Mouse (Mus musculus) midbrain, postnatal 0 days (tissue): ENCODE measurements around the gene Cdk10. TPM values are rescaled to one million over a fixed set of nuclear protein-coding genes. Genes with fewer than 3 reads are reported as not detected.
"Not testable (repeated sequence)": the region's sequence is repeated elsewhere in the genome, so short reads cannot be mapped to it uniquely, and the experiment has no call there.

Source experiments
- ATAC-seq: fragments of 200-750 bp; cut with Nextera tagmentation; 2 replicates; pipeline ENCODE4 v1.8.0; 2017; ENCODE audit warnings: moderate number of reproducible peaks, mild to moderate bottlenecking, moderate TSS enrichment, moderate library complexity; ENCODE audit not compliant: low FRiP score
- DNase-seq: peaks from one replicate; pipeline ENCODE4 v3.0.0-alpha.2; 2015; ENCODE audit warnings: low spot score
- H3K27ac ChIP-seq: fragments of 300-500 bp; sonication (generic); 2 replicates; pipeline ENCODE4 v1.5.1; 2014; ENCODE audit warnings: low read depth, mild to moderate bottlenecking, low read length, mixed read lengths
- H3K27me3 ChIP-seq: fragments of 300-500 bp; sonication (generic); 2 replicates; pipeline ENCODE4 v1.6.1; 2014; ENCODE audit warnings: low read length, control low read depth, mixed read lengths; ENCODE audit not compliant: insufficient read depth
- H3K36me3 ChIP-seq: fragments of 300-500 bp; sonication (generic); 2 replicates; pipeline ENCODE4 v1.6.1; 2014; ENCODE audit warnings: low read length, control low read depth, mixed read lengths; ENCODE audit not compliant: insufficient read depth
- H3K4me1 ChIP-seq: fragments of 300-500 bp; sonication (generic); 2 replicates; pipeline ENCODE4 v1.6.1; 2014; ENCODE audit warnings: mild to moderate bottlenecking, control low read depth, antibody characterized with exemption, low read length, mixed read lengths; ENCODE audit not compliant: insufficient read depth
- H3K4me2 ChIP-seq: fragments of 300-500 bp; sonication (generic); 2 replicates; pipeline ENCODE4 v1.6.1; 2014; ENCODE audit warnings: low read depth, mild to moderate bottlenecking, low read length, mixed read lengths; ENCODE audit not compliant: poor library complexity, severe bottlenecking
- H3K4me3 ChIP-seq: fragments of 300-500 bp; sonication (generic); 2 replicates; pipeline ENCODE4 v1.5.1; 2014; ENCODE audit warnings: low read depth, mild to moderate bottlenecking, low read length, moderate library complexity
- H3K9ac ChIP-seq: fragments of 300-500 bp; sonication (generic); replicated peaks from 2 replicates; pipeline ENCODE4 v1.6.1; 2014; ENCODE audit warnings: mild to moderate bottlenecking, low read length, moderate library complexity, mixed read lengths; ENCODE audit not compliant: poor library complexity, severe bottlenecking
- H3K9me3 ChIP-seq: fragments of 300-500 bp; sonication (generic); 2 replicates; pipeline ENCODE4 v1.6.1; 2016; ENCODE audit warnings: low read length, control low read depth
- CTCF ChIP-seq: IDR thresholded peaks from 2 replicates; pipeline ENCODE4 v1.5.1; 2016; ENCODE audit warnings: antibody characterized with exemption, mild to moderate bottlenecking
- WGBS: fragments of 180-500 bp; shearing (Covaris S2); extraction: QIAGEN DNeasy Blood & Tissue Kit; methylation state at CpG from one replicate; pipeline ENCODE4 v1.1.7; 2014; 5-methylcytosine and 5-hydroxymethylcytosine counted together
- polyA plus RNA-seq: library from polyadenylated mRNA; unstranded; fragments of >200 nt; fragmentation: Nextera tagmentation; extraction: Ambion mirVana; gene quantifications from 2 replicates; pipeline ENCODE4 v1.2.1, GENCODE M21; 2015
- total RNA-seq: library from RNA; depleted of rRNA; stranded (reverse); fragments of >200 nt; gene quantifications from 2 replicates; pipeline ENCODE4 v1.2.3, GENCODE M21; 2014

The Cdk10 gene
- total and polyA plus RNA-seq, 2 experiments from 2014 or later: 57.8 to 70.3 TPM

DNA sequence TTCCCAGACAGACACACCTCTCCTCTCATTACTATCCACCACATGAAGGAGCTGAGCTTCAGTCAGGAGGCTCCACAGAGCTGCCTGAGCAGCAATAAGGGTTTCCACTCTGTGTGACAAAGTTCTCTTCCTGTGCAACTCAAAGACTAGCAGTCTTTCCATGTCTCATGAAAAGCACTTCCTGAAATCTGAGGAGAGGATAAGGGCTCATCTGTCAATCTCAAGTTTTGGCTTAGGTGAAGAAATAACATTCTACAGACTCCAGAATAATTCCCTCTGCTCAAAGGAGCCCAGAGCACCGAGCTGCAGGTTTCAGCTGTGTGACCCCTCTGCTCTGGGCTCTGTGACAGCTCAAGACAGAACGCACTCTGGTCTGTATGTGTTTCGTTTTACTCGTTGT lies 28.3 kb downstream of the Cdk10 start:
- DNase-seq: no peak
- Histone ChIP-seq H3K9me3 (no peaks in the 10 kb centered on the region), H3K4me2 (peak overlapping the region; percentile 89), H3K9ac (peak overlapping the region; percentile 98), H3K27me3 (no peaks in the 10 kb centered on the region), H3K4me3 (peak overlapping the region; percentile 97), H3K4me1 (peaks cover 11% of the 10 kb centered on the region; the same call in 1 of the 2 replicates), H3K36me3 (peaks cover 45% of the 10 kb centered on the region), H3K27ac (no peak overlapping the region)
- ATAC-seq: no peak
- TF ChIP-seq CTCF: no peak
- WGBS: 63% methylated on average over 4 of the region's 4 CpGs

DNA sequence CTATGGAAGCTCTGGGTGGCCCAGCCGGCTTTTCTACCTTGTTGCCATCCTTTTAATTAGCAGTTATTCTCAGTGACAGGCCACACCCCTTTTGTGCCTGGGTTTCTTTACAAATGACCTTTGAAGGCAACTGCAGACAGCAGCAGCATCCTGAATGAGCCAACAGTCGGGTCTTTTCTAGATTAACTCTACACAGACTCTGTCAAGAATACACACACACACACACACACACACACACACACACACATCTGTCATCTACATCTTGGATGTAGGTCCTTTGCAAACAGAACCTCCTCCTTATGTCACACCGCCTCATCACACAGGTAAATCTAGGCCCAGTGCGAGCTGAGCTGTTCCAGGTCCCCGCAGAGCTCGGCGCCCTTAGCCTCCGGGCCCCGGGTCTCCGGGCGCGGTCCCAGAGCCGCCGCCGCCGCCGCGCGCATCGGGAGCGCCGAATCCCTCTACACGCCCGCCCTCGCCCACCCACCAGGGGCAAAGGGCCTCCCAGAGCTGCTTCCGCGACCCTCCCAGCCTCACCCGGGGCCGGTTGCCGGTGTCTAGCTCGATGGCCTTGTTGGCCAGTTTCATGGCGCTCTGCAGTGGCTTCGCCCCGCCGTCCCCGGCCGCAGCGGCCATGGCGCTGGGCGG lies 28.9 kb downstream of the Cdk10 start:
- Histone ChIP-seq H3K4me1 (peaks cover 11% of the 10 kb centered on the region; the same call in 1 of the 2 replicates), H3K4me2 (peak overlapping the region; percentile 89), H3K9ac (peak overlapping the region; percentile 98), H3K9me3 (no peaks in the 10 kb centered on the region), H3K27me3 (no peaks in the 10 kb centered on the region), H3K36me3 (peaks cover 45% of the 10 kb centered on the region), H3K4me3 (peak overlapping the region; percentile 97), H3K27ac (peak overlapping the region; percentile 90)
- no peak for TF ChIP-seq CTCF
- under 1% methylated on average over 33 of the region's 40 CpGs for WGBS
- DNase-seq (peak; percentile 32), ATAC-seq (peak; percentile 10; the same call in 1 of the 2 replicates)

DNA sequence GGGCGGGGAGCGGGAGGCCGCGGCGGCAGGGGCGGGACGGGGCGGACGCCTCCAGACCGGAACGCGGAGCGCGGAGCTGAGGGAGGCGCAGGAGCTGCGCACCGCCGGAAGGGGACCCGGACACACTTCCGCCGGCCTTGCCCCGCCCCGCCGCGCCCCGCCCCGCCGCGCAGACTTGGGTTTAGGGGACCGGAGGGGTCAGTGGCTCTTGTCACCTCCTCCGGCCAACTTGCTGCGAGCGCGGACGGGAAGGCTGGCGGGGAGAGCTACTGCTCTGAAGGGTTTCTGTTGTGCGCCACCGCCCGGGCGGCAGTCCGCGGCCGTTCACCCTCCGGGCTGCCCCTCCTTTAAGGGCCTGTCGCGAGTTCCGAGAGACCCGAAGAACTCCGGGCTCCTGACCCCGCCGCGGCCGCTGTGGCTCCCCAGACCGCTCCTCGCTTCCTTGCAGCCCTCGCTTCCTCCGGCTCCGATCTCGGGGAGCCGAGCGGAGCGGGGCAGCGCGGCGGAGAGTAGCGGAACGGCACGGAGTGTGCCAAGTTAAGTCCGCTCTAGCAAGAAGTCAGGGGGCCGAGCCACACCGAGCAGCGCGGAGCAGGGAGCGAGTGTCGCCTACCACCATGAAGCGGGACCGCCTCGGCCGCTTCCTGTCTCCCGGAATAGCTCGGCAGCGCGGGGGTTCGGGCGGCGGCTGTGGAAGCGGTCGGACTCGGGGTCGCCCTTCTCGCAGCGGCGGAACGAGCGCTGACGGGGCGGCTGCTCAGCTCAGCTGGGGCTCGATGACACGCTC lies 29.6 kb downstream of the Cdk10 start, which contains the start of the genes Zfp276 and Vps9d1:
Gene Zfp276 (plus strand): TSS at position 97 of the 787 bp plus-strand sequence.
Gene Vps9d1 (minus strand): TSS at position 250 of the 787 bp plus-strand sequence.
- ATAC-seq: peak; percentile 94

DNA sequence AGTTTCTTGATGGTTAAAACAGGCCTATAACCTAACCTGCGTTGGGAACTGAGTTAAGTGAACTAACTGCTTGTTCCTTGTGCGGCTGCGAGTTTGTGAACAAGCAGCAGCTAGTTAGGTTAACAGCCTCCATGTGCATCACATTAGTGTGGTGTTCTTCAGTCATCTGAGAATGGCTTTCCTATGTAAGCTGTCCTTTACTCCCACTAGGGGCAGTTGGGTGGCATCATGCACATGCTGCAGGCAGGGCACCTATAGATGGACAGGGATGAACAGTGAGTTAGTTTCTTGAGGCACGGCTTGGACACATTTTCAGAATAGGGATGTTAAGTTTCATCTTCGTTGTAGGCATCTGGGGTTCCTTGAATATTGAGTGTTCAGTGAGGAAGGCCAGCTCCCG lies 30.5 kb downstream of the Cdk10 start:
- H3K36me3 ChIP-seq: peaks cover 52% of the 10 kb centered on the region
- H3K9me3 ChIP-seq: no peaks in the 10 kb centered on the region
- ATAC-seq: no peak
- H3K27ac ChIP-seq: no peak overlapping the region
- H3K9ac ChIP-seq: peak overlapping the region; percentile 98
- DNase-seq: no peak
- 71% methylated on average over 6 of the region's 6 CpGs for WGBS
- peaks cover 11% of the 10 kb centered on the region; the same call in 1 of the 2 replicates for H3K4me1 ChIP-seq
- H3K4me3 ChIP-seq: peak overlapping the region; percentile 97
- peak; percentile 43 for TF ChIP-seq CTCF
- peak overlapping the region; percentile 89 for H3K4me2 ChIP-seq
- no peaks in the 10 kb centered on the region for H3K27me3 ChIP-seq

More for the DNA sequence above, 29.6 kb downstream of the Cdk10 start, which contains the start of the genes Zfp276 and Vps9d1:
- Histone ChIP-seq H3K9me3 (no peaks in the 10 kb centered on the region), H3K4me2 (peak within 1 kb of the TSS; percentile 89), H3K4me1 (peaks cover 11% of the 10 kb centered on the region; the same call in 1 of the 2 replicates), H3K4me3 (peak within 1 kb of the TSS; percentile 97), H3K9ac (peak within 1 kb of the TSS; percentile 98), H3K36me3 (peaks cover 45% of the 10 kb centered on the region), H3K27ac (peak within 1 kb of the TSS; percentile 90), H3K27me3 (no peaks in the 10 kb centered on the region)
- TF ChIP-seq CTCF: no peak
- peak; percentile 88 for DNase-seq
- under 1% methylated on average over 85 of the region's 99 CpGs for WGBS

DNA sequence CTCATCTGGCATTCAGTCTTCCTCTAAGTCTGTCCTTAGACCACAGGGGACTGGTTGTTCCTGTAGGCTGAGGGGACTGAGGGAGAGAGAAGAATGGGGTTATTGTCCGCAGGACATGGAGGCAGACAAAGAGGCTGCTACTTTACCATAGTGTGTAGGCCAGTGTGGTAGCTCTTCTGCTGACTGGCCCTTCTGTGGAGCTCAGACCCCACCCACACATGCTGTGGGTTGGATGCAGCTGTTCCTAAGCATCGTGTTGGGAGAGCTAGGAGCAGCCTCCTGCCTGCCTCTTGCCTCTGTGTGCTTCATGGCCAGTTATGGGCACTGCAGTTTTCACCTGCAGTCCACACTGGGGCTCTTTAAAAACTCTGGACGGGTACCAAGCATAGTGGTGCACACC lies 32.5 kb downstream of the Cdk10 start:
- no peak overlapping the region for H3K4me2 ChIP-seq
- H3K4me1 ChIP-seq: peaks cover 11% of the 10 kb centered on the region; the same call in 1 of the 2 replicates
- H3K27me3 ChIP-seq: no peaks in the 10 kb centered on the region
- 76% methylated on average over 3 of the region's 3 CpGs for WGBS
- no peaks in the 10 kb centered on the region for H3K9me3 ChIP-seq
- H3K27ac ChIP-seq: no peak overlapping the region
- peak; percentile 30 for DNase-seq
- TF ChIP-seq CTCF: no peak
- no peak for ATAC-seq
- peaks cover 51% of the 10 kb centered on the region for H3K36me3 ChIP-seq
- H3K9ac ChIP-seq: no peak overlapping the region
- H3K4me3 ChIP-seq: no peak overlapping the region

DNA sequence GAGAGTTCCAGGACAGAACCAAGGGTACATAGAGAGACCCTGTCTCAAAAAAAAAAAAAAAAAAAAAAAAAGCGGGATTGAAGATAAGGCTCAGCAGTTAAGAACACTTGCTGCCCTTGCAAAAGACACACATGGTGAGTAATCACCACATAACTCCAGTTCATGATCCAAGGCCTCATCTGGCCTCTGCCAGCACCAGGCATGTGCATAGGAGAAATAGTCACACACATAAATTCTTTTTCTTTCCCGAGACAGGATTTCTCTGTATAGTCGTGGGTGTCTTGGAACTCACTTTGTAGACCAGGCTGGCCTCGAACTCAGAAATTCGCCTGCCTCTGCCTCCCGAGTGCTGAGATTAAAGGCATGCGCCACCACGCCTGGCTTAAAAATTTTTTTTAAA lies 33.0 kb downstream of the Cdk10 start:
- not testable (repeated sequence) for H3K4me3 ChIP-seq, H3K4me2 ChIP-seq, ATAC-seq, H3K27me3 ChIP-seq, DNase-seq, H3K9me3 ChIP-seq, H3K27ac ChIP-seq, H3K9ac ChIP-seq
- Histone ChIP-seq H3K36me3 (peaks cover 51% of the 10 kb centered on the region), H3K4me1 (peaks cover 10% of the 10 kb centered on the region; the same call in 1 of the 2 replicates)
- WGBS: 90% methylated on average over 8 of the region's 8 CpGs
